16 mouse cellular contexts compared by ENCODE assay signal in genomic region chr7:95734587-95734986, GRCm38 (mm10).
DNase-seq lines count a peak whose midpoint lies in the region; ATAC-seq and TF ChIP-seq lines count a peak whose summit lies in the region.
"Had no signal": no experiment of that assay in that cellular context is flagged by ENCODE, and none has a peak within 500 bp of the region (broad histone marks: within the 10 kb centered on the region; RNA-seq: fewer than 3 reads in every experiment).

No protein-coding gene starts in this region.

- H3K4me3 ChIP-seq in midbrain, embryonic 12.5 days = no peak overlapping the region
- no peak overlapping the region for H3K4me3 ChIP-seq in midbrain, embryonic 15.5 days
- no peak overlapping the region for H3K4me3 ChIP-seq in embryonic facial prominence, embryonic 11.5 days (ENCODE audit: low read depth, low read length)
- no peak overlapping the region for H3K4me3 ChIP-seq in hindbrain, embryonic 14.5 days (replicated peaks; ENCODE audit: low read length)
- H3K4me3 ChIP-seq in midbrain, postnatal 0 days (ENCODE audit: low read depth, low read length) = no peak overlapping the region
- H3K4me3 ChIP-seq in lung, adult 2 months (replicated peaks; ENCODE audit: extremely low read depth, low read depth, low read length) = no peak overlapping the region
- H3K4me3 ChIP-seq: heart, embryonic 15.5 days; kidney, embryonic 15.5 days; myocyte had no signal

- 76% methylated on average over 5 of the region's 5 CpGs for WGBS in midbrain, embryonic 12.5 days
- 69% methylated on average over 5 of the region's 5 CpGs for WGBS in midbrain, embryonic 15.5 days
- 26% methylated on average over 5 of the region's 5 CpGs for WGBS in embryonic facial prominence, embryonic 11.5 days
- 50% methylated on average over 5 of the region's 5 CpGs for WGBS in hindbrain, embryonic 14.5 days
- 78% methylated on average over 5 of the region's 5 CpGs for WGBS in midbrain, postnatal 0 days
- WGBS in lung, adult 2 months = 63% methylated on average over 5 of the region's 5 CpGs

- DNase-seq in embryonic facial prominence, embryonic 11.5 days (ENCODE audit: low spot score) = peak; percentile 70
- DNase-seq in hindbrain, embryonic 14.5 days (ENCODE audit: low spot score) = peak; percentile 28
- peak; percentile 43 for DNase-seq in midbrain, postnatal 0 days (ENCODE audit: low spot score)
- no peak for DNase-seq in adrenal gland, postnatal 25 days
- no peak for DNase-seq in lung, adult 2 months
- DNase-seq: cerebellum, adult 2 months; right cerebral cortex, postnatal 25 days; thymus, adult 18-20 months had no signal

- H3K9ac ChIP-seq in midbrain, embryonic 12.5 days (replicated peaks) = no peak overlapping the region
- no peak overlapping the region for H3K9ac ChIP-seq in midbrain, embryonic 15.5 days
- H3K9ac ChIP-seq in embryonic facial prominence, embryonic 11.5 days (replicated peaks; ENCODE audit: low read length) = no peak overlapping the region
- no peak overlapping the region for H3K9ac ChIP-seq in hindbrain, embryonic 14.5 days
- H3K9ac ChIP-seq in midbrain, postnatal 0 days (replicated peaks; ENCODE audit: low read length, poor library complexity, severe bottlenecking) = no peak overlapping the region
- H3K9ac ChIP-seq: heart, embryonic 15.5 days; kidney, embryonic 15.5 days; liver, embryonic 14.5 days had no signal

- H3K27me3 ChIP-seq in midbrain, embryonic 12.5 days = no peaks in the 10 kb centered on the region
- no peaks in the 10 kb centered on the region for H3K27me3 ChIP-seq in midbrain, embryonic 15.5 days (replicated peaks)
- no peaks in the 10 kb centered on the region for H3K27me3 ChIP-seq in embryonic facial prominence, embryonic 11.5 days (ENCODE audit: control insufficient read depth, insufficient read depth, low read length)
- no peaks in the 10 kb centered on the region for H3K27me3 ChIP-seq in hindbrain, embryonic 14.5 days (ENCODE audit: control insufficient read depth, insufficient read depth, low read length)
- H3K27me3 ChIP-seq in midbrain, postnatal 0 days (ENCODE audit: insufficient read depth, low read length) = no peaks in the 10 kb centered on the region
- H3K27me3 ChIP-seq: heart, embryonic 15.5 days; kidney, embryonic 15.5 days had no signal

- H3K9me3 ChIP-seq in midbrain, embryonic 12.5 days = no peaks in the 10 kb centered on the region
- no peaks in the 10 kb centered on the region for H3K9me3 ChIP-seq in midbrain, embryonic 15.5 days
- no peaks in the 10 kb centered on the region for H3K9me3 ChIP-seq in embryonic facial prominence, embryonic 11.5 days (replicated peaks; ENCODE audit: control insufficient read depth, low read length)
- H3K9me3 ChIP-seq in hindbrain, embryonic 14.5 days (ENCODE audit: control insufficient read depth, low read length) = no peaks in the 10 kb centered on the region
- H3K9me3 ChIP-seq in midbrain, postnatal 0 days (ENCODE audit: low read length) = no peaks in the 10 kb centered on the region
- H3K9me3 ChIP-seq: heart, embryonic 15.5 days; kidney, embryonic 15.5 days had no signal

- no peak overlapping the region for H3K27ac ChIP-seq in midbrain, embryonic 12.5 days (replicated peaks)
- H3K27ac ChIP-seq in midbrain, embryonic 15.5 days = no peak overlapping the region
- H3K27ac ChIP-seq in embryonic facial prominence, embryonic 11.5 days (replicated peaks; ENCODE audit: low read depth, low read length) = no peak overlapping the region
- no peak overlapping the region for H3K27ac ChIP-seq in hindbrain, embryonic 14.5 days
- H3K27ac ChIP-seq in midbrain, postnatal 0 days (ENCODE audit: low read depth, low read length) = no peak overlapping the region
- H3K27ac ChIP-seq: heart, embryonic 15.5 days; kidney, embryonic 15.5 days; liver, embryonic 14.5 days had no signal

- no peak for TF ChIP-seq CTCF in midbrain, postnatal 0 days (IDR thresholded peaks at IDR 0.05)
- TF ChIP-seq CTCF in lung, adult 2 months (IDR thresholded peaks at IDR 0.05; ENCODE audit: insufficient read depth, low read length) = no peak

- H3K36me3 ChIP-seq in midbrain, embryonic 12.5 days = no peaks in the 10 kb centered on the region
- no peaks in the 10 kb centered on the region for H3K36me3 ChIP-seq in midbrain, embryonic 15.5 days (replicated peaks)
- no peaks in the 10 kb centered on the region for H3K36me3 ChIP-seq in embryonic facial prominence, embryonic 11.5 days (replicated peaks; ENCODE audit: control insufficient read depth, insufficient read depth, low read depth, low read length)
- no peaks in the 10 kb centered on the region for H3K36me3 ChIP-seq in hindbrain, embryonic 14.5 days (replicated peaks; ENCODE audit: control insufficient read depth, insufficient read depth)
- H3K36me3 ChIP-seq in midbrain, postnatal 0 days (ENCODE audit: insufficient read depth, low read length) = no peaks in the 10 kb centered on the region
- H3K36me3 ChIP-seq: heart, embryonic 15.5 days; kidney, embryonic 15.5 days had no signal

- no peak overlapping the region for H3K4me2 ChIP-seq in midbrain, embryonic 12.5 days (replicated peaks)
- no peak overlapping the region for H3K4me2 ChIP-seq in midbrain, embryonic 15.5 days
- no peak overlapping the region for H3K4me2 ChIP-seq in embryonic facial prominence, embryonic 11.5 days (ENCODE audit: low read depth, low read length)
- H3K4me2 ChIP-seq in hindbrain, embryonic 14.5 days (replicated peaks) = no peak overlapping the region
- H3K4me2 ChIP-seq in midbrain, postnatal 0 days (ENCODE audit: low read depth, low read length, poor library complexity, severe bottlenecking) = no peak overlapping the region
- H3K4me2 ChIP-seq: heart, embryonic 15.5 days; kidney, embryonic 15.5 days had no signal

- peak; percentile 23; the same call in 1 of the 2 replicates for ATAC-seq in midbrain, embryonic 12.5 days (ENCODE audit: low FRiP score, low read depth)
- ATAC-seq in midbrain, embryonic 15.5 days (replicated peaks) = no peak
- ATAC-seq in embryonic facial prominence, embryonic 11.5 days (replicated peaks; ENCODE audit: insufficient number of reproducible peaks, low FRiP score, low TSS enrichment, low read depth) = no peak
- ATAC-seq in hindbrain, embryonic 14.5 days (ENCODE audit: low FRiP score) = no peak; the same call in 1 of the 2 replicates
- no peak for ATAC-seq in midbrain, postnatal 0 days (ENCODE audit: low FRiP score)
- ATAC-seq: CD4-positive, CD25-positive, alpha-beta regulatory T cell, adult 4 months; inflammation-experienced regulatory T-cells, adult 6 months had no signal

- no peaks in the 10 kb centered on the region for H3K4me1 ChIP-seq in midbrain, embryonic 12.5 days
- no peaks in the 10 kb centered on the region for H3K4me1 ChIP-seq in midbrain, embryonic 15.5 days
- H3K4me1 ChIP-seq in embryonic facial prominence, embryonic 11.5 days (ENCODE audit: control insufficient read depth, insufficient read depth, low read length) = no peaks in the 10 kb centered on the region
- no peaks in the 10 kb centered on the region for H3K4me1 ChIP-seq in hindbrain, embryonic 14.5 days (replicated peaks; ENCODE audit: control insufficient read depth, insufficient read depth, low read length)
- H3K4me1 ChIP-seq in midbrain, postnatal 0 days (ENCODE audit: insufficient read depth, low read length) = no peaks in the 10 kb centered on the region
- no peaks in the 10 kb centered on the region for H3K4me1 ChIP-seq in lung, adult 2 months (ENCODE audit: control insufficient read depth, insufficient read depth, low read length)
- H3K4me1 ChIP-seq: heart, embryonic 15.5 days; kidney, embryonic 15.5 days had no signal

- TF ChIP-seq POLR2A in lung, adult 2 months (IDR thresholded peaks at IDR 0.05; ENCODE audit: borderline replicate concordance, extremely low read depth, low read depth, low read length) = no peak

Comparison
In these comparisons a context has a peak if more than half of its experiments do, and no peak if none do; other contexts are left out.
1. DNase-seq: peak in embryonic facial prominence, embryonic 11.5 days (single experiment), hindbrain, embryonic 14.5 days (single experiment) and midbrain, postnatal 0 days (single experiment); none in adrenal gland, postnatal 25 days (single experiment) and lung, adult 2 months (single experiment).